In genomic region chr1:119389771-119390500, GRCm38 (mm10) we compare ENCODE assay signal across 15 mouse cellular contexts. TPM values are rescaled to one million over a fixed set of nuclear protein-coding genes. Genes with fewer than 3 reads are reported as not detected.
DNase-seq lines count a peak whose midpoint lies in the region; ATAC-seq and TF ChIP-seq lines count a peak whose summit lies in the region.
"Had no signal": no experiment of that assay in that cellular context is flagged by ENCODE, and none has a peak within 500 bp of the region (broad histone marks: within the 10 kb centered on the region; RNA-seq: fewer than 3 reads in every experiment).

No protein-coding gene starts in this region.

- no peak for ATAC-seq in forebrain, embryonic 15.5 days (replicated peaks)
- no peak for ATAC-seq in hindbrain, embryonic 15.5 days (ENCODE audit: low FRiP score, low read depth)
- ATAC-seq: CD4-positive, CD25-positive, alpha-beta regulatory T cell, adult 4 months; inflammation-experienced regulatory T-cells, adult 6 months had no signal

- H3K4me1 ChIP-seq in ES-Bruce4 (ENCODE audit: control insufficient read depth, insufficient read depth, low read length): peaks cover 11% of the 10 kb centered on the region
- H3K4me1 ChIP-seq in forebrain, embryonic 15.5 days: peaks cover 33% of the 10 kb centered on the region
- peaks cover 29% of the 10 kb centered on the region for H3K4me1 ChIP-seq in hindbrain, embryonic 15.5 days (replicated peaks)

- no peak for TF ChIP-seq POLR2A in ES-Bruce4 (IDR thresholded peaks at IDR 0.05; ENCODE audit: insufficient read depth, low read length)

- H3K4me2 ChIP-seq in forebrain, embryonic 15.5 days (replicated peaks): no peak overlapping the region
- H3K4me2 ChIP-seq in hindbrain, embryonic 15.5 days: no peak overlapping the region

- H3K36me3 ChIP-seq in ES-Bruce4 (ENCODE audit: control insufficient read depth, insufficient read depth, low read length, poor library complexity, severe bottlenecking): no peaks in the 10 kb centered on the region
- H3K36me3 ChIP-seq in forebrain, embryonic 15.5 days: no peaks in the 10 kb centered on the region
- no peaks in the 10 kb centered on the region for H3K36me3 ChIP-seq in hindbrain, embryonic 15.5 days
- H3K36me3 ChIP-seq: limb, embryonic 12.5 days had no signal

- no peak for TF ChIP-seq EP300 in ES-Bruce4 (IDR thresholded peaks at IDR 0.05; ENCODE audit: insufficient read depth, low read depth, low read length)

- H3K9me3 ChIP-seq in ES-Bruce4 (replicated peaks; ENCODE audit: control insufficient read depth, insufficient read depth, low read length, poor library complexity, severe bottlenecking): no peaks in the 10 kb centered on the region
- no peaks in the 10 kb centered on the region for H3K9me3 ChIP-seq in forebrain, embryonic 15.5 days
- H3K9me3 ChIP-seq in hindbrain, embryonic 15.5 days: no peaks in the 10 kb centered on the region
- H3K9me3 ChIP-seq: limb, embryonic 12.5 days had no signal

- 24% methylated on average over 7 of the region's 7 CpGs for WGBS in forebrain, embryonic 15.5 days
- WGBS in hindbrain, embryonic 15.5 days: 34% methylated on average over 7 of the region's 7 CpGs

- H3K27ac ChIP-seq in ES-Bruce4 (ENCODE audit: insufficient read depth, low read length): peak overlapping the region; percentile 28
- H3K27ac ChIP-seq in forebrain, embryonic 15.5 days (replicated peaks): peak overlapping the region; percentile 71
- H3K27ac ChIP-seq in hindbrain, embryonic 15.5 days (replicated peaks): peak overlapping the region; percentile 51
- H3K27ac ChIP-seq: limb, embryonic 12.5 days had no signal

- no peak overlapping the region for H3K4me3 ChIP-seq in ES-Bruce4 (ENCODE audit: low read depth, low read length)
- H3K4me3 ChIP-seq in forebrain, embryonic 15.5 days: no peak overlapping the region
- no peak overlapping the region for H3K4me3 ChIP-seq in hindbrain, embryonic 15.5 days
- H3K4me3 ChIP-seq: limb, embryonic 12.5 days had no signal

- peak; percentile 22 to 27 for DNase-seq in heart, adult 9 months (ENCODE audit: low spot score in 2 of 2)
- no peak for DNase-seq in heart, postnatal 25 days (ENCODE audit: low spot score)
- no peak for DNase-seq in lung, postnatal 10 days
- DNase-seq in thymus, postnatal 4 days: no peak
- DNase-seq in cerebellum, adult 9-11 months: no peak
- DNase-seq: cerebellum, adult 8-10 months; gastrocnemius, postnatal 10 days; lung, adult 2 months had no signal

- no peak for TF ChIP-seq CTCF in ES-Bruce4 (IDR thresholded peaks at IDR 0.05; ENCODE audit: low read depth, low read length)

- intact Hi-C loops in heart, postnatal 25 days (cut with DNase I): no loop called here

- no peaks in the 10 kb centered on the region for H3K27me3 ChIP-seq in ES-Bruce4 (ENCODE audit: control insufficient read depth, insufficient read depth, low read length, poor library complexity, severe bottlenecking)
- no peaks in the 10 kb centered on the region for H3K27me3 ChIP-seq in forebrain, embryonic 15.5 days
- 0 out of 2 replicates have a peak, but pooled peaks cover 2% of the 10 kb centered on the region for H3K27me3 ChIP-seq in hindbrain, embryonic 15.5 days

- no peak overlapping the region for H3K9ac ChIP-seq in ES-Bruce4 (ENCODE audit: low read depth, poor library complexity, severe bottlenecking)
- no peak overlapping the region for H3K9ac ChIP-seq in forebrain, embryonic 15.5 days (replicated peaks)
- no peak overlapping the region for H3K9ac ChIP-seq in hindbrain, embryonic 15.5 days
- H3K9ac ChIP-seq: limb, embryonic 12.5 days had no signal

RNA-seq across cellular contexts. Expression of gene Inhbb, which starts 32.1 kb away (rescaled TPM):
- total RNA-seq in heart, postnatal 25 days (2021): 1 to 10 TPM in 1 of 2 experiments, under 1 TPM in 1; 0.99 to 1.9 TPM
- polyA plus RNA-seq in ES-Bruce4 (2011; ENCODE audit: insufficient read depth, insufficient read length, low read depth, missing spikeins): 1.2 and 1.9 TPM in 2 replicates
- 6.6 TPM in 2 replicates for polyA plus RNA-seq in forebrain, embryonic 15.5 days (2015; fragmentation: Nextera tagmentation; extraction: Ambion mirVana)
- 2.2 and 3.0 TPM in 2 replicates for polyA plus RNA-seq in hindbrain, embryonic 15.5 days (2015; fragmentation: Nextera tagmentation; extraction: Ambion mirVana)
- total RNA-seq: megakaryocyte-erythroid progenitor cell, adult 5-6 weeks had no signal
- polyA plus RNA-seq: CD4-positive, CD25-positive, alpha-beta regulatory T cell, adult 4 months; inflammation-experienced regulatory T-cells, adult 6 months had no signal

Comparison
In these comparisons a context has a peak if more than half of its experiments do, and no peak if none do; other contexts are left out.
1. DNase-seq: peak in heart, adult 9 months (2 of 2); none in heart, postnatal 25 days (single experiment), lung, postnatal 10 days (single experiment), thymus, postnatal 4 days (single experiment) and cerebellum, adult 9-11 months (single experiment).
2. Peak in every context shown above with its lines, with median percentiles within 50 percentile points of each other: H3K27ac ChIP-seq.